Mouse (Mus musculus): ENCODE measurements around the gene Morn3. TPM values are rescaled to one million over a fixed set of nuclear protein-coding genes. Genes with fewer than 3 reads are reported as not detected.
A peak's percentile ranks its signal among the peaks of the same experiment; 100 is the strongest.

Morn3 gene
- polyA plus RNA-seq, 1 experiment from 2014 or later, result not detected

DNA sequence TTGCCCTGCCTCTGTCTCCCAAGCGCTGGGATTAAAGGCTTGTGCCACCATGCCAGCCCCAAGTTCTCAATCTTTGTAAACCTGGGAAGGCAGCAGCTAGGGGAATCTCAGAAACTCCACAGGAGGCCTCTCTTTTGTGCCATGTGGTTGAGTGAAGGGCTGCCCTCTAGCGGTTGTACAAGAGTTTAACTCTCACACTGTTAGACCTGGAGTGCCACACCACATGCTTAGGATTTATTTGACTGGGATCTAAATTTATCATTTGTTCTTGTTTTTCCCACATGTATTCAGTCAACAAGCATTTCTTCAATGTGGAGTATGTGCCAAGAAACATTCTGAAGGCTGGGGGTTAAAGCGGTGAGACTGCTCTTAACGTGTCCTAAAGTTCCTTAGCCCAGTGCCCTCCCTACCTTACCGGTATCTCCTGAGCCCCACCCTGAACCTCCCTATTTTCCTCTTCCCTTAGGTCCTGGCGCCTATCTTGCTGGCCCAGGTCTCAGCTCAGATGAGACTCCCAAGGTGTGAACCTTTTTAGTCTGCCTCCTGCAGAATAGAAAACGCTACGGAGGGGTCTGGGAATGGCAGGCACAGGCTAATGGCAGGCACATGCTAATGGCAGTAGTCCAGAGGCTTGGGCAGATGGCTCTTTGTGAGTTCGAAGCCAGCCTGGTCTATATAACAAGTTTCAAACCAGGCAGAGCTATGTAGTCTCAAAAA, 33.1 kb downstream of the Morn3 start:
- Histone ChIP-seq H3K27me3 (replicated peaks; ENCODE audit: control insufficient read depth, insufficient read depth, low read length) (no peaks in the 10 kb centered on the region), H3K9me3 (ENCODE audit: control insufficient read depth) (no peaks in the 10 kb centered on the region), H3K4me2 (replicated peaks; ENCODE audit: low read depth) (no peak overlapping the region), H3K36me3 (ENCODE audit: control insufficient read depth, insufficient read depth) (no peaks in the 10 kb centered on the region; the same call in 1 of the 2 replicates), H3K4me3 (ENCODE audit: low read depth, low read length) (no peak overlapping the region), H3K4me1 (replicated peaks; ENCODE audit: control insufficient read depth, insufficient read depth, low read length) (0 out of 2 replicates have a peak, but pooled peaks cover 4% of the 10 kb centered on the region), H3K9ac (ENCODE audit: low read depth, low read length) (no peak overlapping the region), H3K27ac (ENCODE audit: low read depth, low read length) (peak overlapping the region; percentile 98; the same call in 1 of the 2 replicates)
- TF ChIP-seq CTCF (IDR thresholded peaks at IDR 0.05; ENCODE audit: low read depth), result peak; percentile 88
- 51% methylated on average over 9 of the region's 9 CpGs for WGBS
- ATAC-seq, result no peak

DNA sequence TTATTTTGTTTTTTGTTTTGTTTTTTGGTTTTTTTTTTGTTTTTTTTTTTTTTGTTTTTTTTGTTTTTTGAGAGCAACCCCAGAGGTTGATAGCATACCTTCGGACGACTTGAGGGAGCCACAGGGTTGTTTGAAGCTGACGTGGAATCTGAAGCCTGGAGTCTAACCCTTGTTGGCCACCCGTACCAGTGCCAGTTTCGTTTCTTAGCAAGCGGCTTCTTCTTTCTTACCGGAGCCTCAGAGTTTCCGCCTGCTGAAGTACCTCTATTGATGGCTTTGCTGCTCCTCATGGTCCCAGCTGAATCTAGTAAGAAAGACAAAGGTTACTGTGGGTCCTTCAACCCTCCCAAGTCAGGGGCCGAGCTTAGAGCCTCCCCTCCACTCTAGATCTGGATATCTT, 35.1 kb downstream of the Morn3 start:
- Histone ChIP-seq H3K9me3 (ENCODE audit: control insufficient read depth) (no peaks in the 10 kb centered on the region), H3K27ac (ENCODE audit: low read depth, low read length) (no peak overlapping the region), H3K36me3 (ENCODE audit: control insufficient read depth, insufficient read depth) (no peaks in the 10 kb centered on the region), H3K9ac (ENCODE audit: low read depth, low read length) (no peak overlapping the region), H3K4me1 (replicated peaks; ENCODE audit: control insufficient read depth, insufficient read depth, low read length) (no peaks in the 10 kb centered on the region), H3K4me2 (replicated peaks; ENCODE audit: low read depth) (no peak overlapping the region), H3K4me3 (ENCODE audit: low read depth, low read length) (no peak overlapping the region), H3K27me3 (replicated peaks; ENCODE audit: control insufficient read depth, insufficient read depth, low read length) (no peaks in the 10 kb centered on the region)
- ATAC-seq, result no peak
- TF ChIP-seq CTCF (IDR thresholded peaks at IDR 0.05; ENCODE audit: low read depth), result no peak
- 97% methylated on average over 9 of the region's 9 CpGs for WGBS

DNA sequence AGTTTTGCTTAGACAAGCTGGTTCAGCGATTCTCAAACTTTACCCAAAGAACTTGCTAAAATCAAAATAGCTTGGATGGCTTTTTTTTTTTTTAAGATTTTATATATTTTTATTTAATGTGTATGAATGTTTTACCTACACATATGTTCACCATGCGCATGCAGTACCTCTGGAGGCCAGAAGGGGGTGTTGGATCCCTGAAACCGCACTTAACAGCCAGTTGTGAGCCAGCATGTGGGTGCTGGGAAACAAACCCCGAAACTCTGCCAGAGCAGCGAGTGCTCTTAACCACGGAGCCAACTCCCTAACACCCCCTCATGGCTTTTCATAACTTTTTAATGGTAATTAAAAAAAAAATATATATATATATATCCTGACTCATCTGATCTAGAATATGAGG, 36.0 kb downstream of the Morn3 start:
- TF ChIP-seq CTCF (IDR thresholded peaks at IDR 0.05; ENCODE audit: low read depth), result peak; percentile 44
- Histone ChIP-seq H3K9me3 (ENCODE audit: control insufficient read depth) (no peaks in the 10 kb centered on the region), H3K4me2 (replicated peaks; ENCODE audit: low read depth) (no peak overlapping the region), H3K4me1 (replicated peaks; ENCODE audit: control insufficient read depth, insufficient read depth, low read length) (no peaks in the 10 kb centered on the region), H3K27ac (ENCODE audit: low read depth, low read length) (no peak overlapping the region), H3K27me3 (replicated peaks; ENCODE audit: control insufficient read depth, insufficient read depth, low read length) (no peaks in the 10 kb centered on the region), H3K36me3 (ENCODE audit: control insufficient read depth, insufficient read depth) (no peaks in the 10 kb centered on the region), H3K9ac (ENCODE audit: low read depth, low read length) (no peak overlapping the region), H3K4me3 (ENCODE audit: low read depth, low read length) (no peak overlapping the region)
- 91% methylated on average over 6 of the region's 6 CpGs for WGBS
- ATAC-seq, result no peak

DNA sequence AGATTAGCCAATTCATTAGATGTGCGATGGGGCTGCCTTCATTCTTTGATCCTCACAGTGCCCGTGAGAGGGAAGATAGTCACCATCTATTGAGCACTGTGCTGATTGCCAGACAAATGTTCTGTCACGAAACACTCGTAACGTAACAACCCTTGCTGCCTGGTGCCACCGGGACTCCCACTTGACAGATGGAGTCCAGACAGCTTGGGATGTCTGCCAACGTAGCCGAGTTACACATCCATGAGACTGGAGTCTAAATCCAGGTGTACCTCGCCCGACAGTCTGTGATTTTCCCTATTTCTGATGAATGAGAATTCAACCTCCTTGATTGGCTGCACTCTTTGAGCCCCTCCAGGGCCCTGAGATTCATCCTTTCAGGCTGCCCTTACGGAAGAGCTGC, 36.9 kb downstream of the Morn3 start:
- TF ChIP-seq CTCF (IDR thresholded peaks at IDR 0.05; ENCODE audit: low read depth), result no peak
- no peak overlapping the region for H3K4me3 ChIP-seq (ENCODE audit: low read depth, low read length)
- no peak overlapping the region for H3K27ac ChIP-seq (ENCODE audit: low read depth, low read length)
- H3K4me2 ChIP-seq (replicated peaks; ENCODE audit: low read depth), result no peak overlapping the region
- no peaks in the 10 kb centered on the region for H3K4me1 ChIP-seq (replicated peaks; ENCODE audit: control insufficient read depth, insufficient read depth, low read length)
- H3K36me3 ChIP-seq (ENCODE audit: control insufficient read depth, insufficient read depth), result no peaks in the 10 kb centered on the region
- no peaks in the 10 kb centered on the region for H3K27me3 ChIP-seq (replicated peaks; ENCODE audit: control insufficient read depth, insufficient read depth, low read length)
- no peaks in the 10 kb centered on the region for H3K9me3 ChIP-seq (ENCODE audit: control insufficient read depth)
- ATAC-seq, result no peak
- no peak overlapping the region for H3K9ac ChIP-seq (ENCODE audit: low read depth, low read length)
- WGBS, result 47% methylated on average over 11 of the region's 11 CpGs

DNA sequence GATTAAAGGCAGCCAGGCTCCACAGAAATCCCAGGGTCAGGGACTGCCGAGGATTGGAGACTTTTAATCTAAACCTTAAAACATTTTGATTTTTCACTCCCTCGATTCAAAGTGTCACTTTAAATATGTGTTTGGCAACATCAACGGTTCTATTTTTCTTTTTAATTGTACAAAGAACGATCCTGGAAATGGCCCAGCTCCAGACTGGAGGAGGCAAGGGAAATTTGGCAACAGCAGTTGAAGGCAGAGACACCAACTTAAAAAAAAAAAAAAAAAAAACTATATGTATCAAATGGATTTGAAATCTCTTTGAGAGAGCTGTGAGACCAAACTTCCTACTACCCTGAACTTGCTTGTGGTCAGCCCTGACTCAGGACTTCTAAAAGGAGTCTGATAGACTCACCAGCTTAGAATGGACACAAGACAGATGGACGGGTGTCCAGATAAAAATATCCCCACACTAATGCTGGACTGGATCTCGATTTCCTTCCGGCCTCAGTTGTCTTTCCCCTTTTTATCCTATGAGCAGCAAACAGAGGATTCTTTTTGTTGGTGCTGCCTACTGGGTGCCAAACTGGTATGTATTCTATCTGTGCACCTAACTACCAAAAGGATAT, 37.8 kb downstream of the Morn3 start:
- Histone ChIP-seq H3K9ac (ENCODE audit: low read depth, low read length) (no peak overlapping the region), H3K27me3 (replicated peaks; ENCODE audit: control insufficient read depth, insufficient read depth, low read length) (no peaks in the 10 kb centered on the region), H3K4me1 (replicated peaks; ENCODE audit: control insufficient read depth, insufficient read depth, low read length) (no peaks in the 10 kb centered on the region), H3K27ac (ENCODE audit: low read depth, low read length) (no peak overlapping the region), H3K9me3 (ENCODE audit: control insufficient read depth) (no peaks in the 10 kb centered on the region), H3K4me3 (ENCODE audit: low read depth, low read length) (no peak overlapping the region), H3K4me2 (replicated peaks; ENCODE audit: low read depth) (no peak overlapping the region), H3K36me3 (ENCODE audit: control insufficient read depth, insufficient read depth) (no peaks in the 10 kb centered on the region)
- TF ChIP-seq CTCF (IDR thresholded peaks at IDR 0.05; ENCODE audit: low read depth), result no peak
- 64% methylated on average over 7 of the region's 7 CpGs for WGBS
- no peak for ATAC-seq

DNA sequence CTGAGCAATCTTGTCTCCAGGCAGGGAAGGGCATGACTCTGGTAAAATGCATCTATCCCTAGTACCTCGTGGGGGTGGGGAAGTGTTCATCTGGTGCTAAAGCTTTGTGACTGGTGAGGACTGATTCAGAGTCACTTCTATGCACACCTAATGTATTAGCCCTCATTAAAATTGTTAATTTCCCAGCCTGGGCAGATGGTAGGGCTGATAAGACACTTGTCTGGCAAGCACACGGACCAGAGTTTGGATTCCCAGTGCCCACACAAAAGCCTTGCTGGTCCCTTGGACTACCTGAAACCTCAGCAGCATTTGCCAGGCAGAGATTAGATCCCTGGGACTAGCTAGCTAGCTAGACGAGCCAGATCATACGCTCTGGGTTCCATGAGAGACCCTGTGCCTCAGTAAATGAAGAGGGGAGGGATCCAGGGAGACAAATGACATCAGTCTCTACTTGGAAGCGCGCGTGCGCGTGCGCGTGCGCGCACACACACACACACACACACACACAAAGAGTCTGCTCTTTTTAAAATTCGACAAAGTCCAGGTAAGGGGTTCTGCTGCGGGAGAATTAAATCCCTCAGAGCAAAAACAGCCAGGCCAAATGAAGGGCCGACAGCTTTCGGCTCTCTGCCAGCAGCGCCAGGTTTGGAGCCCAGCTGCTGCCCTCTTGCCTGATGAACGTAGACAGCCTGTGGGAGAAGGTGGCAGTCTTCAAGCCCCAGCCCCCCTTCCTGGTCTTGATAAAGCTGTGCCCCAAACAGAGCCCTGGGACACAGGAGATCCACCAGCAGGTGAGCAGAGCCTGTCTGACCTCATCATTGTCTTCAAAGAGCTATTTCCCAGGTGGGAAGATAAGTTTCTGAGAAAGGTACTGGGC, 40.9 kb downstream of the Morn3 start:
- ATAC-seq, result no peak
- no peaks in the 10 kb centered on the region for H3K4me1 ChIP-seq (replicated peaks; ENCODE audit: control insufficient read depth, insufficient read depth, low read length)
- H3K27me3 ChIP-seq (replicated peaks; ENCODE audit: control insufficient read depth, insufficient read depth, low read length), result no peaks in the 10 kb centered on the region
- no peak overlapping the region for H3K9ac ChIP-seq (ENCODE audit: low read depth, low read length)
- no peak overlapping the region for H3K27ac ChIP-seq (ENCODE audit: low read depth, low read length)
- no peaks in the 10 kb centered on the region for H3K36me3 ChIP-seq (ENCODE audit: control insufficient read depth, insufficient read depth)
- H3K4me2 ChIP-seq (replicated peaks; ENCODE audit: low read depth), result peak overlapping the region; percentile 1; the same call in 1 of the 2 replicates
- no peaks in the 10 kb centered on the region for H3K9me3 ChIP-seq (ENCODE audit: control insufficient read depth)
- WGBS, result 60% methylated on average over 19 of the region's 19 CpGs
- no peak overlapping the region for H3K4me3 ChIP-seq (ENCODE audit: low read depth, low read length)
- no peak for TF ChIP-seq CTCF (IDR thresholded peaks at IDR 0.05; ENCODE audit: low read depth)
